Mouse (Mus musculus) lung, embryonic 14.5 days (tissue): ENCODE data around the gene Gm20388. TPM values are rescaled to one million over a fixed set of nuclear protein-coding genes. Genes with fewer than 3 reads are reported as not detected.
"Not testable (repeated sequence)": the region's sequence is repeated elsewhere in the genome, so short reads cannot be mapped to it uniquely, and the experiment has no call there.

Experiments used
- ATAC-seq: fragments of 200-750 bp; cut with Nextera tagmentation; 2 replicates; pipeline ENCODE4 v1.8.0; 2017; ENCODE audit warnings: mild to moderate bottlenecking, moderate TSS enrichment, moderate library complexity; ENCODE audit not compliant: insufficient read depth
- DNase-seq: peaks from one replicate; pipeline ENCODE4 v3.0.0-alpha.2; 2015
- H3K27ac ChIP-seq: fragments of 300-500 bp; sonication (generic); 2 replicates; pipeline ENCODE4 v1.5.1; 2014; ENCODE audit warnings: low read depth, mild to moderate bottlenecking, moderate library complexity
- H3K27me3 ChIP-seq: fragments of 300-500 bp; sonication (generic); 2 replicates; pipeline ENCODE4 v1.6.1; 2014; ENCODE audit warnings: low read length, control low read depth; ENCODE audit not compliant: insufficient read depth
- H3K36me3 ChIP-seq: fragments of 300-500 bp; sonication (generic); 2 replicates; pipeline ENCODE4 v1.6.1; 2014; ENCODE audit warnings: control low read depth; ENCODE audit not compliant: insufficient read depth
- H3K4me1 ChIP-seq: fragments of 300-500 bp; sonication (generic); 2 replicates; pipeline ENCODE4 v1.6.1; 2014; ENCODE audit warnings: antibody characterized with exemption, control low read depth; ENCODE audit not compliant: insufficient read depth
- H3K4me2 ChIP-seq: fragments of 300-500 bp; sonication (generic); 2 replicates; pipeline ENCODE4 v1.6.1; 2014; ENCODE audit warnings: mild to moderate bottlenecking
- H3K4me3 ChIP-seq: fragments of 300-500 bp; sonication (generic); 2 replicates; pipeline ENCODE4 v1.5.1; 2014; ENCODE audit warnings: low read depth, low read length
- H3K9ac ChIP-seq: fragments of 300-500 bp; sonication (generic); 2 replicates; pipeline ENCODE4 v1.6.1; 2014
- H3K9me3 ChIP-seq: fragments of 300-500 bp; sonication (generic); 2 replicates; pipeline ENCODE4 v1.6.1; 2016; ENCODE audit warnings: low read depth, low read length, control low read depth
- CTCF ChIP-seq: IDR thresholded peaks from 2 replicates; pipeline ENCODE4 v1.5.1; 2016; ENCODE audit warnings: antibody characterized with exemption, low read depth
- WGBS: fragments of 180-500 bp; shearing (Covaris S2); extraction: QIAGEN DNeasy Blood & Tissue Kit; methylation state at CpG from one replicate; pipeline ENCODE4 v1.1.7; 2014; 5-methylcytosine and 5-hydroxymethylcytosine counted together
- polyA plus RNA-seq: library from polyadenylated mRNA; unstranded; fragments of >200 nt; fragmentation: Nextera tagmentation; extraction: Ambion mirVana; gene quantifications from 2 replicates; pipeline ENCODE4 v1.2.1, GENCODE M21; 2014

Gm20388 gene
- polyA plus RNA-seq, 1 experiment from 2014 or later = not detected

- WGBS = 90% methylated on average over 6 of the region's 6 CpGs
- TF ChIP-seq CTCF = no peak
- no peaks in the 10 kb centered on the region for H3K9me3 ChIP-seq
- ATAC-seq (no peak), DNase-seq (no peak)
- peaks cover 49% of the 10 kb centered on the region for H3K36me3 ChIP-seq
- no peak overlapping the region for H3K4me3 ChIP-seq
- no peak overlapping the region for H3K27ac ChIP-seq
- H3K9ac ChIP-seq = no peak overlapping the region
- H3K4me2 ChIP-seq = no peak overlapping the region
- H3K27me3 ChIP-seq = no peaks in the 10 kb centered on the region
- no peaks in the 10 kb centered on the region for H3K4me1 ChIP-seq
These were observed 3543.9 kb downstream of the Gm20388 start for GRCm38 (mm10) chr8:123454559-123454958.

GRCm38 (mm10) chr8:123463651-123464050, 3553.0 kb downstream of the Gm20388 start:
- WGBS = 82% methylated on average over 4 of the region's 4 CpGs
- no peak for DNase-seq
- Histone ChIP-seq H3K27me3 (no peaks in the 10 kb centered on the region), H3K27ac (no peak overlapping the region), H3K36me3 (peaks cover 38% of the 10 kb centered on the region), H3K4me1 (no peaks in the 10 kb centered on the region), H3K4me3 (no peak overlapping the region), H3K4me2 (no peak overlapping the region), H3K9ac (no peak overlapping the region), H3K9me3 (no peaks in the 10 kb centered on the region)
- TF ChIP-seq CTCF = no peak
- ATAC-seq = no peak

GRCm38 (mm10) chr8:123467476-123467875, 3556.8 kb downstream of the Gm20388 start:
- WGBS = 71% methylated on average over 3 of the region's 3 CpGs
- H3K4me2 ChIP-seq = no peak overlapping the region
- no peaks in the 10 kb centered on the region for H3K4me1 ChIP-seq
- H3K27me3 ChIP-seq = no peaks in the 10 kb centered on the region
- ATAC-seq (no peak), DNase-seq (no peak)
- no peak overlapping the region for H3K9ac ChIP-seq
- H3K4me3 ChIP-seq = no peak overlapping the region
- TF ChIP-seq CTCF = no peak
- H3K27ac ChIP-seq = no peak overlapping the region
- peaks cover 8% of the 10 kb centered on the region for H3K36me3 ChIP-seq
- H3K9me3 ChIP-seq = no peaks in the 10 kb centered on the region

GRCm38 (mm10) chr8:123472991-123473390, 3562.3 kb downstream of the Gm20388 start:
- not testable (repeated sequence) for ATAC-seq

GRCm38 (mm10) chr8:123474549-123474948, 3563.9 kb downstream of the Gm20388 start:
- not testable (repeated sequence) for H3K27me3 ChIP-seq, H3K4me1 ChIP-seq, H3K9me3 ChIP-seq, ATAC-seq, H3K4me2 ChIP-seq, H3K36me3 ChIP-seq, H3K4me3 ChIP-seq, H3K27ac ChIP-seq, DNase-seq, H3K9ac ChIP-seq
- WGBS = 62% methylated on average over 5 of the region's 5 CpGs

More at GRCm38 (mm10) chr8:123472991-123473390, 3562.3 kb downstream of the Gm20388 start:
- WGBS = 49% methylated on average over 6 of the region's 6 CpGs
- not testable (repeated sequence) for H3K27ac ChIP-seq, DNase-seq, H3K9me3 ChIP-seq, H3K36me3 ChIP-seq, H3K4me1 ChIP-seq, H3K9ac ChIP-seq, H3K4me2 ChIP-seq, H3K4me3 ChIP-seq, H3K27me3 ChIP-seq

- Histone ChIP-seq H3K4me1 (peaks cover 10% of the 10 kb centered on the region; the same call in 1 of the 2 replicates), H3K27me3 (no peaks in the 10 kb centered on the region), H3K4me3 (peak overlapping the region; percentile 64), H3K36me3 (peaks cover 18% of the 10 kb centered on the region), H3K27ac (peak overlapping the region; percentile 87), H3K4me2 (peak overlapping the region; percentile 84), H3K9ac (peak overlapping the region; percentile 65), H3K9me3 (no peaks in the 10 kb centered on the region)
- TF ChIP-seq CTCF = no peak
- ATAC-seq (peak; percentile 37; the same call in 1 of the 2 replicates), DNase-seq (peak; percentile 39)
- 10% methylated on average over 34 of the region's 34 CpGs for WGBS
These were observed 3566.5 kb downstream of the Gm20388 start for GRCm38 (mm10) chr8:123476911-123477736.

GRCm38 (mm10) chr8:123477737-123478258, 3567.2 kb downstream of the Gm20388 start, which contains the start of gene Afg3l1:
Gene Afg3l1, plus strand, starts transcription at chr8:123477903.
- Histone ChIP-seq H3K27ac (peak within 1 kb of the TSS; percentile 87), H3K4me2 (peak within 1 kb of the TSS; percentile 84), H3K9me3 (no peaks in the 10 kb centered on the region), H3K27me3 (no peaks in the 10 kb centered on the region), H3K9ac (peak within 1 kb of the TSS; percentile 65), H3K4me1 (peaks cover 10% of the 10 kb centered on the region; the same call in 1 of the 2 replicates), H3K4me3 (peak within 1 kb of the TSS; percentile 64), H3K36me3 (peaks cover 25% of the 10 kb centered on the region)
- ATAC-seq = peak; percentile 94
- TF ChIP-seq CTCF = no peak
- WGBS = under 1% methylated on average over 58 of the region's 58 CpGs
- DNase-seq = peak; percentile 97
